Mouse (Mus musculus): ENCODE measurements around the gene 1700024P04Rik. TPM values are rescaled to one million over a fixed set of nuclear protein-coding genes. Genes with fewer than 3 reads are reported as not detected.

Gene 1700024P04Rik
- polyA plus RNA-seq, 1 experiment from 2014 or later, result not detected

- 76% methylated on average over 5 of the region's 5 CpGs for WGBS
- H3K4me1 ChIP-seq (replicated peaks; ENCODE audit: control insufficient read depth, insufficient read depth, low read length), result no peaks in the 10 kb centered on the region
- no peak for ATAC-seq (ENCODE audit: low FRiP score)
Measured at GRCm38 (mm10) chr13:98971641-98972040, 12.7 kb downstream of the 1700024P04Rik start.

GRCm38 (mm10) chr13:98968517-98968916, 15.8 kb downstream of the 1700024P04Rik start:
- Histone ChIP-seq H3K36me3 (replicated peaks; ENCODE audit: control insufficient read depth, insufficient read depth) (no peaks in the 10 kb centered on the region), H3K9me3 (ENCODE audit: control insufficient read depth, low read length) (no peaks in the 10 kb centered on the region), H3K27me3 (ENCODE audit: control insufficient read depth, insufficient read depth, low read length) (no peaks in the 10 kb centered on the region), H3K9ac (no peak overlapping the region), H3K4me2 (replicated peaks) (no peak overlapping the region), H3K27ac (no peak overlapping the region), H3K4me3 (replicated peaks; ENCODE audit: low read length) (no peak overlapping the region), H3K4me1 (replicated peaks; ENCODE audit: control insufficient read depth, insufficient read depth, low read length) (no peaks in the 10 kb centered on the region)
- WGBS, result 81% methylated on average over 4 of the region's 4 CpGs
- ATAC-seq (ENCODE audit: low FRiP score) (no peak), DNase-seq (ENCODE audit: low spot score) (no peak)

More at GRCm38 (mm10) chr13:98971641-98972040, 12.7 kb downstream of the 1700024P04Rik start:
- Histone ChIP-seq H3K9ac (no peak overlapping the region), H3K36me3 (replicated peaks; ENCODE audit: control insufficient read depth, insufficient read depth) (no peaks in the 10 kb centered on the region), H3K4me2 (replicated peaks) (no peak overlapping the region), H3K4me3 (replicated peaks; ENCODE audit: low read length) (no peak overlapping the region), H3K9me3 (ENCODE audit: control insufficient read depth, low read length) (no peaks in the 10 kb centered on the region), H3K27ac (no peak overlapping the region), H3K27me3 (ENCODE audit: control insufficient read depth, insufficient read depth, low read length) (no peaks in the 10 kb centered on the region)
- no peak for DNase-seq (ENCODE audit: low spot score)

GRCm38 (mm10) chr13:98967942-98968341, 16.4 kb downstream of the 1700024P04Rik start:
- Histone ChIP-seq H3K27ac (no peak overlapping the region), H3K9ac (no peak overlapping the region), H3K4me3 (replicated peaks; ENCODE audit: low read length) (no peak overlapping the region), H3K36me3 (replicated peaks; ENCODE audit: control insufficient read depth, insufficient read depth) (no peaks in the 10 kb centered on the region), H3K4me2 (replicated peaks) (no peak overlapping the region), H3K27me3 (ENCODE audit: control insufficient read depth, insufficient read depth, low read length) (no peaks in the 10 kb centered on the region), H3K4me1 (replicated peaks; ENCODE audit: control insufficient read depth, insufficient read depth, low read length) (no peaks in the 10 kb centered on the region), H3K9me3 (ENCODE audit: control insufficient read depth, low read length) (no peaks in the 10 kb centered on the region)
- DNase-seq (ENCODE audit: low spot score), result no peak
- ATAC-seq (ENCODE audit: low FRiP score), result no peak
- WGBS, result 93% methylated on average over 6 of the region's 6 CpGs

DNA sequence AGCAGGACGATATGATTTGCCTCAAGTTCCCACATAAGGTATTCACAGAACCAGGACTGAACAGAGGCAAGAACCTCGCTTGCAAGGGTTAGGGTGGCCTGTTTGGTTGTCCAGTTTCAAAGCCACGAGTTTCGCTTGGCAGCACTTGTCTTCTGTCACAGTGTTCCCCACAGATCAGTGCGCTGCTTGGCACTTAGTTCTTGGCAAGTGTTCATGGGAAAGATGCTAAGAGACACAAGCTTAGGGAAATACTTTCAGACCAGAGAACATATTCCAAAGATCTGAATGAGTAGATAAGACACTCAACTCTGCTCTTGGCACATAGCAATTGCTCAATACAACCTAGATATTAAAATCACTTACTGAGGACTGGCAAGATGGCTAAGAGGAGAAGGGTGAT, 17.8 kb downstream of the 1700024P04Rik start:
- DNase-seq (ENCODE audit: low spot score) (no peak), ATAC-seq (ENCODE audit: low FRiP score) (no peak)
- H3K4me2 ChIP-seq (replicated peaks), result no peak overlapping the region
- H3K9ac ChIP-seq, result no peak overlapping the region
- no peaks in the 10 kb centered on the region for H3K4me1 ChIP-seq (replicated peaks; ENCODE audit: control insufficient read depth, insufficient read depth, low read length)
- WGBS, result 84% methylated on average over 5 of the region's 5 CpGs
- H3K9me3 ChIP-seq (ENCODE audit: control insufficient read depth, low read length), result no peaks in the 10 kb centered on the region
- no peaks in the 10 kb centered on the region for H3K27me3 ChIP-seq (ENCODE audit: control insufficient read depth, insufficient read depth, low read length)
- no peaks in the 10 kb centered on the region for H3K36me3 ChIP-seq (replicated peaks; ENCODE audit: control insufficient read depth, insufficient read depth)
- no peak overlapping the region for H3K4me3 ChIP-seq (replicated peaks; ENCODE audit: low read length)
- no peak overlapping the region for H3K27ac ChIP-seq

DNA sequence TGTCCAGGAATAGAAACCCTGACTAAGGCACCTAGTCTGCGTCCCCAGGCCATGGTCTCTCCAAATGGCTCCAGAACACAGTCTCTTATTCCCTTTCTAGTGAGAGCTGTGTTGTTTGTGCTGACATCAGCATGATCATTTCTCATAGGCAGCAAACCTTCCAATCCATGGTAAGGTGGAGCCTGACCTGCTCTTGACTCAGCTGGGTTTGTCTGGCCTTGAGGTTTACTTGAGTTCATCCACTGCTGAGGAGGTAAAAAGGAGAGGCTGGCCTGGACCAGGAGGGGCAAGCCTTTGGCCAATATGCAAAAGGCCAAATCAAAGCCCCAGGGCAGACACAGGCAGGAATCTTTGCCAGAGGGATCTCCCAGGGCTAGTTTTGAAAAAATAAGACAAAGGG, 20.8 kb downstream of the 1700024P04Rik start:
- no peak overlapping the region for H3K4me2 ChIP-seq (replicated peaks)
- no peak overlapping the region for H3K9ac ChIP-seq
- H3K36me3 ChIP-seq (replicated peaks; ENCODE audit: control insufficient read depth, insufficient read depth), result no peaks in the 10 kb centered on the region
- H3K4me3 ChIP-seq (replicated peaks; ENCODE audit: low read length), result no peak overlapping the region
- DNase-seq (ENCODE audit: low spot score) (no peak), ATAC-seq (ENCODE audit: low FRiP score) (no peak)
- H3K4me1 ChIP-seq (replicated peaks; ENCODE audit: control insufficient read depth, insufficient read depth, low read length), result no peaks in the 10 kb centered on the region
- H3K27me3 ChIP-seq (ENCODE audit: control insufficient read depth, insufficient read depth, low read length), result no peaks in the 10 kb centered on the region
- H3K9me3 ChIP-seq (ENCODE audit: control insufficient read depth, low read length), result no peaks in the 10 kb centered on the region
- 82% methylated on average over 1 of the region's 1 CpGs for WGBS
- H3K27ac ChIP-seq, result no peak overlapping the region

- WGBS, result 22% methylated on average over 2 of the region's 2 CpGs
- Histone ChIP-seq H3K9ac (no peak overlapping the region), H3K4me2 (replicated peaks) (no peak overlapping the region), H3K9me3 (ENCODE audit: control insufficient read depth, low read length) (no peaks in the 10 kb centered on the region), H3K27ac (no peak overlapping the region), H3K4me3 (replicated peaks; ENCODE audit: low read length) (no peak overlapping the region), H3K27me3 (ENCODE audit: control insufficient read depth, insufficient read depth, low read length) (no peaks in the 10 kb centered on the region), H3K4me1 (replicated peaks; ENCODE audit: control insufficient read depth, insufficient read depth, low read length) (no peaks in the 10 kb centered on the region), H3K36me3 (replicated peaks; ENCODE audit: control insufficient read depth, insufficient read depth) (no peaks in the 10 kb centered on the region)
- DNase-seq (ENCODE audit: low spot score) (no peak), ATAC-seq (ENCODE audit: low FRiP score) (no peak)
Measured at GRCm38 (mm10) chr13:98958177-98958576, 26.2 kb downstream of the 1700024P04Rik start.

DNA sequence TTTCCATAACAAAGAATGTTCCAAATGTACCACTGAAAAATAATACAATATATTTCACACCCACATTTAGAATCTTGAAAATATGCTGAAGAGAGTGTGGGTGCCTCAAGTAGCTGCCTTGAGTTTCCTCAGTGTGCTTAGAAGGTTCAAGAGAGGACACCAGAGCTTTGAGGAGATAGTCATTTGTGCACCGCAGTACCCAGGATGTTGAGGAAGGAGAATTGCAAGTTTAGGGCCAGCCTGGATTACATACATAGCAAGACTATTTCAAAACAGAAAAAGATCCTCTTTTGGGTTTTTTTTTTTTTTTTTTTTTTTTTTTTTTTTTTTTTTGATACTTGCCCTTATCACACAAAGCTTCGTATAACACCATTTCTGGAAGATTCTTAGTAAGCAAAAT, 28.2 kb downstream of the 1700024P04Rik start:
- 94% methylated on average over 2 of the region's 2 CpGs for WGBS
- H3K27ac ChIP-seq, result no peak overlapping the region
- no peak overlapping the region for H3K4me3 ChIP-seq (replicated peaks; ENCODE audit: low read length)
- no peak for DNase-seq (ENCODE audit: low spot score)
- H3K9me3 ChIP-seq (ENCODE audit: control insufficient read depth, low read length), result no peaks in the 10 kb centered on the region
- H3K9ac ChIP-seq, result no peak overlapping the region
- H3K4me2 ChIP-seq (replicated peaks), result no peak overlapping the region
- H3K36me3 ChIP-seq (replicated peaks; ENCODE audit: control insufficient read depth, insufficient read depth), result no peaks in the 10 kb centered on the region
- no peaks in the 10 kb centered on the region for H3K27me3 ChIP-seq (ENCODE audit: control insufficient read depth, insufficient read depth, low read length)
- H3K4me1 ChIP-seq (replicated peaks; ENCODE audit: control insufficient read depth, insufficient read depth, low read length), result no peaks in the 10 kb centered on the region
- no peak for ATAC-seq (ENCODE audit: low FRiP score)

DNA sequence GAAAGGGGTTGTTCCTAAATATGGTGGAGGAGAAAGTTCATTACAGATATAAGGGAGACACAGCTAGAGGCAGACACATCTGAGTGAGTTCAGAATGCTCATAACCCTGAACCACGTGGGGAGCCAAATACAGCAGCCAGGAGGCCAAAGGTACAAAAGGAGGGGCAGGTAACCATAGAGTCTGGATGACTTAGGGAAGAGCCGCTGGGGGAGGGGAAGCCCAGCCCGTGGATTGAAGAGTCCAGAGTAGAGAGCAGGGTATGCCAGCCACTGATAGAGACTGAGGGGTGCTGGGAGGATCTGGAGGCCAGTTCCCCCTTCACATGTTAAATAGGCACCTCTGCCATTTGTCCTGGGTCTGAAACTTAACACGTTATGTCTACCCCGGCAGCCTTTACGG, 28.7 kb downstream of the 1700024P04Rik start:
- DNase-seq (ENCODE audit: low spot score) (no peak), ATAC-seq (ENCODE audit: low FRiP score) (no peak)
- no peak overlapping the region for H3K4me3 ChIP-seq (replicated peaks; ENCODE audit: low read length)
- H3K27me3 ChIP-seq (ENCODE audit: control insufficient read depth, insufficient read depth, low read length), result no peaks in the 10 kb centered on the region
- H3K9ac ChIP-seq, result no peak overlapping the region
- H3K4me1 ChIP-seq (replicated peaks; ENCODE audit: control insufficient read depth, insufficient read depth, low read length), result no peaks in the 10 kb centered on the region
- H3K4me2 ChIP-seq (replicated peaks), result no peak overlapping the region
- WGBS, result 72% methylated on average over 6 of the region's 6 CpGs
- H3K27ac ChIP-seq, result no peak overlapping the region
- no peaks in the 10 kb centered on the region for H3K36me3 ChIP-seq (replicated peaks; ENCODE audit: control insufficient read depth, insufficient read depth)
- H3K9me3 ChIP-seq (ENCODE audit: control insufficient read depth, low read length), result no peaks in the 10 kb centered on the region

GRCm38 (mm10) chr13:98955226-98955625, 29.1 kb downstream of the 1700024P04Rik start:
- ATAC-seq (ENCODE audit: low FRiP score), result no peak
- Histone ChIP-seq H3K9me3 (ENCODE audit: control insufficient read depth, low read length) (no peaks in the 10 kb centered on the region), H3K36me3 (replicated peaks; ENCODE audit: control insufficient read depth, insufficient read depth) (no peaks in the 10 kb centered on the region), H3K4me2 (replicated peaks) (no peak overlapping the region), H3K9ac (no peak overlapping the region), H3K27ac (no peak overlapping the region), H3K4me1 (replicated peaks; ENCODE audit: control insufficient read depth, insufficient read depth, low read length) (no peaks in the 10 kb centered on the region), H3K4me3 (replicated peaks; ENCODE audit: low read length) (no peak overlapping the region), H3K27me3 (ENCODE audit: control insufficient read depth, insufficient read depth, low read length) (no peaks in the 10 kb centered on the region)
- no peak for DNase-seq (ENCODE audit: low spot score)
- 50% methylated on average over 5 of the region's 5 CpGs for WGBS

- 82% methylated on average over 5 of the region's 5 CpGs for WGBS
- no peak overlapping the region for H3K27ac ChIP-seq
- no peaks in the 10 kb centered on the region for H3K4me1 ChIP-seq (replicated peaks; ENCODE audit: control insufficient read depth, insufficient read depth, low read length)
- no peaks in the 10 kb centered on the region for H3K36me3 ChIP-seq (replicated peaks; ENCODE audit: control insufficient read depth, insufficient read depth)
- ATAC-seq (ENCODE audit: low FRiP score) (no peak), DNase-seq (ENCODE audit: low spot score) (peak; percentile 32)
- no peaks in the 10 kb centered on the region for H3K27me3 ChIP-seq (ENCODE audit: control insufficient read depth, insufficient read depth, low read length)
- H3K4me2 ChIP-seq (replicated peaks), result no peak overlapping the region
- no peaks in the 10 kb centered on the region for H3K9me3 ChIP-seq (ENCODE audit: control insufficient read depth, low read length)
- H3K4me3 ChIP-seq (replicated peaks; ENCODE audit: low read length), result no peak overlapping the region
- H3K9ac ChIP-seq, result no peak overlapping the region
Measured at GRCm38 (mm10) chr13:98953830-98954229, 30.5 kb downstream of the 1700024P04Rik start.
